Mouse (Mus musculus) forebrain, embryonic 11.5 days (tissue): ENCODE measurements around the gene Gm20517. TPM values are rescaled to one million over a fixed set of nuclear protein-coding genes. Genes with fewer than 3 reads are reported as not detected.
"Not testable (repeated sequence)": the region's sequence is repeated elsewhere in the genome, so short reads cannot be mapped to it uniquely, and the experiment has no call there.

Experiments used
- ATAC-seq: fragments of 200-750 bp; cut with Nextera tagmentation; replicated peaks from 2 replicates; pipeline ENCODE4 v1.8.0; 2017; ENCODE audit warnings: moderate TSS enrichment; ENCODE audit not compliant: low FRiP score
- DNase-seq: peaks from one replicate; pipeline ENCODE4 v3.0.0-alpha.2; 2017; ENCODE audit warnings: low spot score
- H3K27ac ChIP-seq: fragments of 300-500 bp; sonication (generic); 2 replicates; pipeline ENCODE4 v1.5.1; 2014; ENCODE audit warnings: low read depth, low read length
- H3K27me3 ChIP-seq: fragments of 300-500 bp; sonication (generic); 2 replicates; pipeline ENCODE4 v1.6.1; 2014; ENCODE audit warnings: mild to moderate bottlenecking, low read length, mixed read lengths; ENCODE audit not compliant: control insufficient read depth, insufficient read depth
- H3K36me3 ChIP-seq: fragments of 300-500 bp; sonication (generic); 2 replicates; pipeline ENCODE4 v1.6.1; 2014; ENCODE audit warnings: mild to moderate bottlenecking, low read length, moderate library complexity, mixed read lengths; ENCODE audit not compliant: control insufficient read depth, insufficient read depth
- H3K4me1 ChIP-seq: fragments of 300-500 bp; sonication (generic); replicated peaks from 2 replicates; pipeline ENCODE4 v1.6.1; 2014; ENCODE audit warnings: low read length, mixed read lengths; ENCODE audit not compliant: control insufficient read depth, insufficient read depth
- H3K4me2 ChIP-seq: fragments of 300-500 bp; sonication (generic); 2 replicates; pipeline ENCODE4 v1.6.1; 2014; ENCODE audit warnings: low read depth, mild to moderate bottlenecking, low read length, moderate library complexity, mixed read lengths; ENCODE audit not compliant: severe bottlenecking
- H3K4me3 ChIP-seq: fragments of 300-500 bp; sonication (generic); 2 replicates; pipeline ENCODE4 v1.5.1; 2014; ENCODE audit warnings: low read depth, low read length
- H3K9ac ChIP-seq: fragments of 300-500 bp; sonication (generic); 2 replicates; pipeline ENCODE4 v1.6.1; 2014; ENCODE audit warnings: low read length
- H3K9me3 ChIP-seq: fragments of 300-500 bp; sonication (generic); 2 replicates; pipeline ENCODE4 v1.6.1; 2016; ENCODE audit warnings: low read length, mixed read lengths; ENCODE audit not compliant: control insufficient read depth
- WGBS: fragments of 180-500 bp; shearing (Covaris S2); extraction: QIAGEN DNeasy Blood & Tissue Kit; methylation state at CpG from one replicate; pipeline ENCODE4 v1.1.7; 2014; 5-methylcytosine and 5-hydroxymethylcytosine counted together
- polyA plus RNA-seq: library from polyadenylated mRNA; unstranded; fragments of >200 nt; fragmentation: Nextera tagmentation; extraction: Ambion mirVana; gene quantifications from 2 replicates; pipeline ENCODE4 v1.2.1, GENCODE M21; 2014

Gene Gm20517
- polyA plus RNA-seq, 1 experiment from 2014 or later = 2.4 TPM

GRCm38 (mm10) chr17:47614018-47614417 lies 2.6 kb downstream of the Gm20517 start:
- no peak overlapping the region for H3K27ac ChIP-seq
- 91% methylated on average over 1 of the region's 1 CpGs for WGBS
- no peak for ATAC-seq
- H3K4me3 ChIP-seq = no peak overlapping the region
- DNase-seq = peak; percentile 49
- H3K36me3 ChIP-seq = peaks cover 5% of the 10 kb centered on the region; the same call in 1 of the 2 replicates
- H3K9me3 ChIP-seq = no peaks in the 10 kb centered on the region
- no peaks in the 10 kb centered on the region for H3K27me3 ChIP-seq
- no peak overlapping the region for H3K9ac ChIP-seq
- H3K4me2 ChIP-seq = no peak overlapping the region
- peaks cover 11% of the 10 kb centered on the region; the same call in 1 of the 2 replicates for H3K4me1 ChIP-seq

DNA sequence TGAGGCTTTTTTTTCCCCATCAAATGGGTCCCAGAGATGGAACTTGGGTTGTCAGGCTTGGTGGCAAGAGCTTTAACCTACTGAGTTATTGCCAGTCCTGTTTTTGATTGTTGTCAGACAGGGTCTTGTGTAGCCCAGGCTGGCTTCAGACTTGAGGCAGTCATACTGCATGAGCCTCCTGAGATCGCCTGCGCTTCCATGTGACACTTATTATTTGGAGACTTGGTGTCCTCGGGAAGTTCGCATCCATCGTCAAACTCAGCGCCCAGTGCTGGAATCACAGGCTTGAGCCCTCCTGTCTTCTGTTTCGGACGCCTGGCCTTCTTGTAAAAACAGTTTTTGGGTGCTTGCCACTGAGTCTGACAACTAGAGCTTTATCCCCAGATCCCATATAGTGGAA lies 4.7 kb downstream of the Gm20517 start:
- Histone ChIP-seq H3K27me3 (no peaks in the 10 kb centered on the region), H3K4me3 (no peak overlapping the region), H3K9ac (no peak overlapping the region), H3K4me1 (peaks cover 7% of the 10 kb centered on the region; the same call in 1 of the 2 replicates), H3K9me3 (no peaks in the 10 kb centered on the region), H3K36me3 (peaks cover 5% of the 10 kb centered on the region; the same call in 1 of the 2 replicates), H3K4me2 (no peak overlapping the region), H3K27ac (no peak overlapping the region)
- ATAC-seq (no peak), DNase-seq (no peak)
- 95% methylated on average over 8 of the region's 8 CpGs for WGBS

- Histone ChIP-seq H3K4me1 (peaks cover 7% of the 10 kb centered on the region; the same call in 1 of the 2 replicates), H3K9ac (no peak overlapping the region), H3K36me3 (peaks cover 5% of the 10 kb centered on the region; the same call in 1 of the 2 replicates), H3K9me3 (no peaks in the 10 kb centered on the region), H3K4me3 (no peak overlapping the region), H3K4me2 (no peak overlapping the region), H3K27ac (no peak overlapping the region), H3K27me3 (no peaks in the 10 kb centered on the region)
- DNase-seq (no peak), ATAC-seq (no peak)
- 88% methylated on average over 4 of the region's 4 CpGs for WGBS
Observed at GRCm38 (mm10) chr17:47616652-47617051, 5.3 kb downstream of the Gm20517 start.

DNA sequence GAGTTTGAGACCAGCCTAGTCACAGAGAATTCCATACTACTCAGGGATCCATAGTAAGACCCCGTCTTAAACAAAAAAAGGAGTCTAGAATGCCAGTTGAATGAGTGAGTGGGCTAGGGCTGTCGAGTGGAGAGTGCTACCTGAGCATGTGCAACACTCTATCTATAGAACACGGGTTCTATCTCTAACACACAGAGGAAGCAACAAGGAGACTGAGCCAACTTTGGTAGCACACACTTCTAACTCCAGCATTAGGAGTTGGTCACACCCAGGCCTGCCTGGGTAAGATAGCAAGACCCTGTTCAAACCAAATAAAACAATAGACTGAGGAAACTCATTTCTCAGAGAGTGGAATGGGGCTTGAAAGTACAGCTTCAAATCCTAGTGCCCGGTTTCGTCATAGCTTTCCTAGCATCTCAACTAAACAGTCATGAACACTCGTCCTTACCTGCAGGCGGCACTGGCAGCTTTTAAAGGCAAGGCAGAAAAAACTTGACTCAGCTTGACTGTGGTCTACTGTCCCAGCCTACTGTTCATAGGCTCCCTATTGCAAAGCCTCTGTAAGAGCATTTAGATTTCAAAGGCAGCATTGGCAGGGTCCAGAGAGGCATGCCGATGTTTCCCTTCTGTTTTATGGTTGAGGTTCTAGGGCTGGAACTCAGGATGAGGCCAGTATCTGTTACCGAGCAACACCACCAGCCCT lies 6.4 kb downstream of the Gm20517 start:
- Histone ChIP-seq H3K27ac (no peak overlapping the region), H3K9ac (no peak overlapping the region), H3K4me1 (0 out of 2 replicates have a peak, but pooled peaks cover under 1% of the 10 kb centered on the region), H3K9me3 (no peaks in the 10 kb centered on the region), H3K4me3 (no peak overlapping the region), H3K4me2 (no peak overlapping the region), H3K27me3 (no peaks in the 10 kb centered on the region), H3K36me3 (peaks cover 5% of the 10 kb centered on the region; the same call in 1 of the 2 replicates)
- 90% methylated on average over 9 of the region's 9 CpGs for WGBS
- DNase-seq = no peak
- ATAC-seq = no peak

DNA sequence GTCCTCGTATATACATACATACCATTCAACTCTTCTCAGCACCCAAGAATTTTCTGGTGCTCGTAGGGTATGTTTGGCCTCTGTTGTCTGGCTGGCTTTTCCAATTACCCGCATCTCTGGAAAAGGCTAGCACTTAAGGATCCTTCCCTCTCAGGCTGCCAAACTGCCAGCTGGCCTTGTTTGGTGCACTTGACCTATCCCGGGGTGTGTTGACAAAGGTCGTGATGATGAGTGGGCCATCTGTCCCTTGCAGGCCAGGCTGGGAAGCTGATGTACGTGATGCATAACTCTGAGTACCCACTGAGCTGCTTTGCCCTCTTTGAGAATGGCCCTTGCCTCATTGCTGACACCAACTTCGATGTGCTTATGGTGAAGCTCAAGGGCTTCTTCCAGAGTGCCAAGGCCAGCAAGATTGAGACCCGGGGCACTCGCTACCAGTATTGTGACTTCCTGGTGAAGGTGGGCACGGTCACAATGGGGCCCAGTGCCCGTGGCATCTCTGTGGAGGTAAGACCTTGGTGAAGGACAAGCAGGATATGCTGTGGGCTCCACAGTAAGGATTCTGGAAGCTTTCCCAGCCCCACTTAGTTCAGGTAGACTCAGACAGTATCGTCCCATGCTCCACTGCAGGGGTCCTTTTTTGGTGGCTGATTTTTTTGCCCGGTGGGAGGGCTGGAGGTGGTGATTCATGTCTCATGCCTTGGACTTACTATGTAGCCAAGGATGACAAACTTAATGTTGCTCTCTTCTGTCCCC lies 7.3 kb downstream of the Gm20517 start:
- WGBS = 95% methylated on average over 13 of the region's 13 CpGs
- Histone ChIP-seq H3K9me3 (no peaks in the 10 kb centered on the region), H3K27me3 (no peaks in the 10 kb centered on the region), H3K4me2 (no peak overlapping the region), H3K27ac (no peak overlapping the region), H3K36me3 (peaks cover 10% of the 10 kb centered on the region; the same call in 1 of the 2 replicates), H3K9ac (no peak overlapping the region), H3K4me1 (no peaks in the 10 kb centered on the region), H3K4me3 (no peak overlapping the region)
- ATAC-seq (no peak), DNase-seq (no peak)

DNA sequence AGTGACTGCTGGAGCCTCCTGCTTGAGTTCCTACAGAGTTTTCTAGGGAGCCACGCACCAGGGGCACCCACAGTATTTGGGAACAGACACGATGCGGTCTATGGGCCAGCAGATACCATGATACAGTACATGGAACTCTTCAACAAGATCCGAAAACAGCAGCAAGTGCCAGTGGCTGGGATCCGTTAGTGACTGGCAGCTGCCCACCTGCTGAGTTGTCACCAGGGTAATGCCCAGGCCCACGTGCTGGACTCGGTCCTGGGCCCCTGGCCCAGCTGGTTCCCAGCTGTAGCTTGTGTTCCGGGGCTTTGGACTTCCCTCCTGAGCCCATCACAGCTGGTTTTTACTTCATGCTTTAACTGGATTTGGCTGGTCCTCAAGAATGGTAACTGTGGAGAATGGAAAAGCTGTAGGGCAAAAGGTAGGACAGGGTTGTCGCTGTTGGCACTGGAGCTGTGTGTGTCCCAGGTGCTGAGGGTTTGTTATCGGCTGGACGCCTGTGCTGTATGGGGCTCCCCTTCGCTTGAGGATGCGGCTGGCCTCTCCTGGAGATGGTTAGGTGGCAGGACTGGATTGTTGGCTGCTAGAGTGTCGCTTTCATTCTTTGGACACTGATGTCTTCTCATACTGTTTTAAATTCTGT lies 11.6 kb downstream of the Gm20517 start:
- H3K27me3 ChIP-seq = no peaks in the 10 kb centered on the region
- ATAC-seq (no peak), DNase-seq (no peak)
- H3K9ac ChIP-seq = no peak overlapping the region
- H3K4me3 ChIP-seq = no peak overlapping the region
- 94% methylated on average over 14 of the region's 14 CpGs for WGBS
- no peak overlapping the region for H3K4me2 ChIP-seq
- H3K36me3 ChIP-seq = peaks cover 7% of the 10 kb centered on the region; the same call in 1 of the 2 replicates
- no peak overlapping the region for H3K27ac ChIP-seq
- no peaks in the 10 kb centered on the region for H3K9me3 ChIP-seq
- H3K4me1 ChIP-seq = no peaks in the 10 kb centered on the region

- not testable (repeated sequence) for DNase-seq, H3K9me3 ChIP-seq, H3K4me3 ChIP-seq, H3K4me2 ChIP-seq, H3K27ac ChIP-seq, H3K4me1 ChIP-seq, H3K36me3 ChIP-seq, ATAC-seq, H3K27me3 ChIP-seq, H3K9ac ChIP-seq
- WGBS = 95% methylated on average over 3 of the region's 5 CpGs
Observed at GRCm38 (mm10) chr17:47624572-47624971, 13.2 kb downstream of the Gm20517 start.

DNA sequence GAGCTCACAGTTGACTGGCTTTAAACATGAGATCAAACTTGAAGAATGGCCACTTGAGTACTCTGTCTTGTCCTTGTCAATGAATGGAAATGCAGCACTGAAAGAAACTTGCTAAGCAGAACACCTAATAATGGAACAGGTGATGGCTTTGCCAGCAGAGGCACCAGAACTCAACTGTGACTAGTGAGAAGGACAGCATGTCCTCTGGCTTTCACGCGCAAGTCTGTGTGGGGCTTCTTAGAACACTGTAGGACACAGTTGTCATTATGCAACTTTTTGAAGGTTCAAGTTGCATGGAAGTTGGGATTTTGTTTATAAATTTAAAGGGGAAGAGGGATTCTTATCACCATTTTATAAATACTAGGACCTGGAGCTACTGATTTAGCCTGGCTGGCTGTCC lies 13.7 kb downstream of the Gm20517 start:
- Histone ChIP-seq H3K9ac (no peak overlapping the region), H3K4me2 (no peak overlapping the region), H3K9me3 (no peaks in the 10 kb centered on the region), H3K36me3 (peaks cover 7% of the 10 kb centered on the region; the same call in 1 of the 2 replicates), H3K27me3 (no peaks in the 10 kb centered on the region), H3K4me3 (no peak overlapping the region), H3K27ac (no peak overlapping the region), H3K4me1 (0 out of 2 replicates have a peak, but pooled peaks cover 2% of the 10 kb centered on the region)
- ATAC-seq = no peak
- DNase-seq = no peak
- 97% methylated on average over 2 of the region's 2 CpGs for WGBS
